Mouse (Mus musculus): ENCODE data around the gene Ssbp4. TPM values are rescaled to one million over a fixed set of nuclear protein-coding genes. Genes with fewer than 3 reads are reported as not detected.

Gene Ssbp4
- total RNA-seq, 2 experiments from 2014 or later = 257 to 265 TPM

DNA sequence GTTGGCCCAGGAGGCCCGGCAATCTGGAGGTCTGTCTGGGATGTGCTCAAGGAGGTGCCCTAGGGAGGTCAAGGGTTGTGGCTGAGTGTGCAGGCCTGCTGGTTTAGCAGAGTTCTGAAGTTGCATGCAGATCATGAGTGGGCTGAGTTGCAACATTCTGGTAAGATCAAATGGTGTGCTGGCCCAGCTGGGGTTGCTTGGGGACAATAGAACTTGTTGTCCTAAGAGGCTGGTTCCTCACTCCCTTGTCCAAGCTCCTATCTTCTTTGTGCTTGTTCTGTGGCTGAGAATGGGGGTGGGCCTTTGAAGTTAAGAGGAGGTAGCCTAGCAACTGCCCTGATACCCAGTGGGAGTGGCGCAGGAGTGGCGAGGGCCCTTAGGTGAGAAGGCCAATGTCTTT is 45.9 kb downstream of the Ssbp4 start:
- no peak for DNase-seq (ENCODE audit: low spot score in 2 of 2)
- intact Hi-C loops (cut with DNase I) = no loop called here

GRCm38 (mm10) chr8:70561809-70562535 is 46.7 kb downstream of the Ssbp4 start:
- intact Hi-C loops (cut with DNase I) = no loop called here
- DNase-seq (ENCODE audit: low spot score in 2 of 2) = no peak

- intact Hi-C loops (cut with DNase I) = no loop called here
- DNase-seq (ENCODE audit: low spot score in 2 of 2) = no peak
These were observed 47.3 kb downstream of the Ssbp4 start for GRCm38 (mm10) chr8:70561357-70561756.

DNA sequence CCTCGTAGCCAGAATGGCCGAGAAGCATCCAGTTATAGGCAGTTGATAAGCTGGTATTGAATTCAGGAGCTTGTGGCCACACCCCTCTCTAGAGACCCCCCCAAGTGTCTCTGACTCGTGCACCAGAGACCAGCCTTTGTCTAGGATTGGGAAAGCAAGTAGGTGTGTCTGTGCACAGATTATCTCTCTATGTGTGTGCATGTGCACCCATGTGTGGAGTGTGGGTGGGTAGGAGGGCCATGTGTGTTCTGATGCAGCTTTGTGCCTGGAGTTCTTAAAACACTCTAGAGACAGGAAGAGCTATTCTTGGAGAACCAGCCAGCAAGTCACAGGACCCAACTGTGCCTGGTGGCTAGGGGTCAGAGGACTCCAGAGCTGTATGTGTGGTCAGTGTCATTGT is 48.1 kb downstream of the Ssbp4 start:
- intact Hi-C loops (cut with DNase I) = no loop called here
- DNase-seq (ENCODE audit: low spot score in 2 of 2) = no peak

DNA sequence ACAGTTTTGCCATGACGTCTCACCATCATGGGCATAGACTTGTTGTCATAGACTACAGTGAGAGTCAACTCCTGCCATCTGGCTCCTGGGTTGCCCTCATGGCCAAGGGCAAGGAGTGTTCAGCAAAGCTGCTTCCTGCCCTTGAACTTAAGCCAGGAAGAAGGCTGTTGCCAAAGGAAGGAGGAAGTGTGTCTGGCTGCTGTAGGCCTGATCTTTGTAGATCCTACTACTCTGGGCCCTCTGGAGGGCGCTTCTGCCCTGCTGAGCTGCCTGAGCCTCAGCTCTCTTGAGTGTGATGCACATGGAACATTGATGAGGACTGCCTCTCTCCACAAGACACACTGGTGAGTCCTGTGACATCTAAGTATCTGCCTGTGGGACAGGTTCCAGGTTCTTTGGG is 48.6 kb downstream of the Ssbp4 start:
- intact Hi-C loops (cut with DNase I) = no loop called here
- DNase-seq (ENCODE audit: low spot score in 2 of 2) = peak in 1 of 2 experiments; percentile 25

- DNase-seq (ENCODE audit: low spot score in 2 of 2) = no peak
- intact Hi-C loops (cut with DNase I) = no loop called here
These were observed 49.7 kb downstream of the Ssbp4 start for GRCm38 (mm10) chr8:70558983-70559382.

DNA sequence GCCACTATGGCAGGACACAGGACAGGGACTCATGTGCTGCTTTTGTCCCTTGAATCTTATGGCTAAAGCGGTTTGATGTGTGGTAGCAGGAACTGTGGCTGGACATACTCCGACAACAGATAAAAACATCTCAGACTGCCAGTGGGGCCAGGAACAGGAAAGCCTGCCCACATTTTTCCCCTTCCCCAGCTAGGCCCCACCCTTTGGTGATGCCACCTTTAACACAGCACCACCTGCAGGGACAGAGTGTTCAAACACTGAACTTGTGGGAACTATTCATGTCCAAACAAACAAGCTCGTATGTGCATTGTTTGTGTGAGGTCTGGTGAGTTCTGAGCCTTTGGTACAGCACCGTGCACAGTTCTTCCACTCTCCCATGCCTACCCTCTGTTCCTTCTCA is 50.3 kb downstream of the Ssbp4 start:
- no peak for DNase-seq (ENCODE audit: low spot score in 2 of 2)
- intact Hi-C loops (cut with DNase I) = no loop called here

GRCm38 (mm10) chr8:70555079-70555747 is 53.5 kb downstream of the Ssbp4 start:
- intact Hi-C loops (cut with DNase I) = no loop called here
- no peak for DNase-seq (ENCODE audit: low spot score in 2 of 2)

GRCm38 (mm10) chr8:70553740-70554139 is 54.9 kb downstream of the Ssbp4 start:
- DNase-seq (ENCODE audit: low spot score in 2 of 2) = peak in 1 of 2 experiments; percentile 26
- intact Hi-C loops (cut with DNase I) = no loop called here

DNA sequence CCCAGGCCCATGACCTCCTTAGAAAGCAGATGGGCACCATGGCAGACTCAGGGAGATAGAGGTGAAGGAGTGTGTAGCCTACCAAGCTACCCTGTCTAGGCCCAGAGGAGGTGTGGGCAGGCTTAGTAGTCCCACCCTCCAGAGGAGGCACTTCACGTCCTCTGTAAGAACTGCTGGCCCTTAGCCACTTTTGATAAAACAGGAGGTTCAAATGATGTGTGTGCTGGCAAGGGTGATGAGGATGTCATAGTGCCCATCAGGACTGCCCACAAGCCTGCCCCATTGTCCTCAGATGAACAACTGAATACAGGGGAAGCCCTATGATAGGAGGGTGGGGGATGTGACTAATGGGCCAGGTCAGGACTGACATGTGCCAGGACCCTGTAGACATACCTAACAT is 55.8 kb downstream of the Ssbp4 start:
- DNase-seq (ENCODE audit: low spot score in 2 of 2) = no peak

DNA sequence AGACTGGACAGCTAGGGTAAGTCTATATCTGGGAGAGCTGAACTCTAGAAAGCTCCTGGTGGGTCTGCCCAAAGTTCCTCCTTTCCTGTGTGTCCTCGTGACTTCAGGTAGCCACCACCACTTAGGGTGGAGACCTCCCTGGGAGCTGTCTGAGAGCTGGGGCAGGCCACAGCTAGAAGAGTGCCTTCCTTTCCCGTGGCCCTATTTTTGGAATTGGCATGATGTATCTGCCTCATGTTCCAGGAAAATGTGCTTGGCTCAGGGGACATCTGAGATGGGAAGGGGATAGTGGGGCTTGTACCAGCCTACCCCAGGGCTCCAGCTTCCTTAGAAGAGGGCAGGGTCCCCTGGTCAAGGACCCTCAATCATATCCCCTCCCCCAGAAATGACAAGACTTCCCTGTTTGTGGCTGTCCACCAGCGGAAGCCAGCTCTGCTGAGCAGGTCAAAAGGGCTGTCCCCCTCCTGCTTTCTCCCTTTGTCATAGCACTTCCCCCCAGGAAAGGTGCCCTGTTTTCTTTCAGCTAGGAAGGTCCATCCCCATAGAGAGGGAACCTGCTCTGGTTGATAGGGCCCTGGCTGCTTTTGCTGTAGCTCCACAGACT is 57.0 kb downstream of the Ssbp4 start:
- intact Hi-C loops (cut with DNase I) = no loop called here
- DNase-seq (ENCODE audit: low spot score in 2 of 2) = no peak

More for the DNA sequence above, 55.8 kb downstream of the Ssbp4 start:
- intact Hi-C loops (cut with DNase I) = no loop called here

- intact Hi-C loops (cut with DNase I) = loop anchor here (5.0 kb wide), 1 partner anchor 33 kb away; no protein-coding TSS in a partner anchor
- DNase-seq (ENCODE audit: low spot score in 2 of 2) = no peak
These were observed 59.1 kb downstream of the Ssbp4 start for GRCm38 (mm10) chr8:70549412-70550184.

DNA sequence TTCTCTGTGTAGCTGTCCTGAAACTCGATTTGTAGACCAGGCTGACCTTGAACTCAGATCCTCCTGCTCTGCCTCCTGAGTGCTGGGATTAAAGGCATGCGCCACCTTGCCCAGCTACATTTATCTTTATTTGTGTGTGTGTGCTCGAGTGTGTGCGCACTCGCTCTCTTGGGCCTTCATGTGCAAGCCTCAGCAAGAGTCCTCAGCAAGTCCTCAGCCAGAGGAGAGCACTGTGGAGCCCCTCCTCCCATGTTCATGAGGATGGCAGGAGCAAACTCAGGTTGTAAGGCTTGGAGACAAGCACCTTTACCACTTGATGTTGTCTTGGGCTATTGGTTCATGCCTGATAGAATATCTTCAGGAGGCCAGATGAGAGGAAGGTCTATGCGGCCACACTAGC is 60.9 kb downstream of the Ssbp4 start:
- intact Hi-C loops (cut with DNase I) = loop anchor here (5.0 kb wide), 1 partner anchor 35 kb away; no protein-coding TSS in a partner anchor
- DNase-seq (ENCODE audit: low spot score in 2 of 2) = no peak

Other genes with a start within 250 kb of the Ssbp4 start
- gene Comp, start 235.3 kb downstream of the Ssbp4 start, total RNA-seq (2021) = under 1 TPM; 0.25 to 0.88 TPM
- gene Crtc1, start 169.3 kb downstream of the Ssbp4 start, total RNA-seq (2021) = 100 to 1,000 TPM; 116 to 140 TPM
- gene Klhl26, start 131.9 kb downstream of the Ssbp4 start, total RNA-seq (2021) = 10 to 100 TPM; 43.6 to 44.6 TPM
- 100 to 1,000 TPM; 279 to 317 TPM for gene Tmem59l, start 121.5 kb downstream of the Ssbp4 start, total RNA-seq (2021)
- gene Crlf1, start 115.7 kb downstream of the Ssbp4 start, total RNA-seq (2021) = 1 to 10 TPM; 4.1 to 4.6 TPM
- gene Rex1bd, start 102.1 kb downstream of the Ssbp4 start, total RNA-seq (2021) = 100 to 1,000 TPM; 106 to 108 TPM
- 100 to 1,000 TPM; 828 to 997 TPM for gene Uba52, start 98.1 kb downstream of the Ssbp4 start, total RNA-seq (2021)
- gene Fkbp8, start 81.1 kb downstream of the Ssbp4 start, total RNA-seq (2021) = 100 to 1,000 TPM; 403 to 432 TPM
- gene Kxd1, start 80.9 kb downstream of the Ssbp4 start, total RNA-seq (2021) = 10 to 100 TPM; 45.0 to 49.7 TPM
- 10 to 100 TPM; 19.1 to 20.7 TPM for gene Ell, start 69.4 kb downstream of the Ssbp4 start, total RNA-seq (2021)
- 10 to 100 TPM; 47.5 to 53.0 TPM for gene Isyna1, start 14.5 kb downstream of the Ssbp4 start, total RNA-seq (2021)
- gene Lrrc25, start 7.3 kb upstream of the Ssbp4 start, total RNA-seq (2021) = 1 to 10 TPM in 1 of 2 experiments, under 1 TPM in 1; 0.44 to 1.2 TPM
- gene Gdf15, start 23.6 kb upstream of the Ssbp4 start, total RNA-seq (2021) = not detected
- 10 to 100 TPM; 11.6 to 17.2 TPM for gene Pgpep1, start 51.5 kb upstream of the Ssbp4 start, total RNA-seq (2021)
- 10 to 100 TPM; 59.1 to 69.8 TPM for gene Lsm4, start 64.4 kb upstream of the Ssbp4 start, total RNA-seq (2021)
- 100 to 1,000 TPM; 219 to 272 TPM for gene Jund, start 90.1 kb upstream of the Ssbp4 start, total RNA-seq (2021)
- under 1 TPM; 0.10 to 0.34 TPM for gene Iqcn, start 94.6 kb upstream of the Ssbp4 start, total RNA-seq (2021)
- gene Gm3336, start 109.7 kb upstream of the Ssbp4 start, total RNA-seq (2021) = not detected
- gene Pde4c, start 114.8 kb upstream of the Ssbp4 start, total RNA-seq (2021) = 1 to 10 TPM in 1 of 2 experiments, under 1 TPM in 1; 0.89 to 2.0 TPM
- 100 to 1,000 TPM; 824 to 964 TPM for gene Rab3a, start 145.8 kb upstream of the Ssbp4 start, total RNA-seq (2021)
- gene Mpv17l2, start 152.1 kb upstream of the Ssbp4 start, total RNA-seq (2021) = 10 to 100 TPM; 33.9 to 41.5 TPM
- gene Pik3r2, start 167.8 kb upstream of the Ssbp4 start, total RNA-seq (2021) = 100 to 1,000 TPM; 152 to 164 TPM
- gene Mast3, start 196.2 kb upstream of the Ssbp4 start, total RNA-seq (2021) = 100 to 1,000 TPM; 312 to 338 TPM
- 1 to 10 TPM in 1 of 2 experiments, under 1 TPM in 1; 0.86 to 1.1 TPM for gene Il12rb1, start 199.6 kb upstream of the Ssbp4 start, total RNA-seq (2021)
- gene Arrdc2, start 230.8 kb upstream of the Ssbp4 start, total RNA-seq (2021) = 10 to 100 TPM; 16.9 to 20.2 TPM